Mouse (Mus musculus): ENCODE data around the gene Gm20388. TPM values are rescaled to one million over a fixed set of nuclear protein-coding genes. Genes with fewer than 3 reads are reported as not detected.

Gm20388 gene
- total and polyA plus RNA-seq, 3 experiments: 0.02 to 0.05 TPM; not detected in 1

GRCm38 (mm10) chr8:123108010-123108409, 3197.4 kb downstream of the Gm20388 start:
- H3K27me3 ChIP-seq (ENCODE audit: insufficient read depth, low read length): no peaks in the 10 kb centered on the region
- H3K9me3 ChIP-seq (replicated peaks): no peaks in the 10 kb centered on the region
- no peak for ATAC-seq (ENCODE audit: extremely low read depth, insufficient number of reproducible peaks, low FRiP score, poor library complexity, severe bottlenecking)

GRCm38 (mm10) chr8:123108953-123109352, 3198.3 kb downstream of the Gm20388 start:
- peaks cover 46% of the 10 kb centered on the region for H3K4me1 ChIP-seq (ENCODE audit: insufficient read depth, low read depth, low read length)
- TF ChIP-seq TAL1 (conservative IDR thresholded peaks at IDR 0.05; ENCODE audit: low read depth, low read length): no peak
- TF ChIP-seq CTCF (IDR thresholded peaks at IDR 0.05; ENCODE audit: low read depth, low read length): no peak
- no peak for TF ChIP-seq POLR2AphosphoS5 (IDR thresholded peaks at IDR 0.05; ENCODE audit: insufficient replicate concordance, low read depth, low read length)
- no peak for TF ChIP-seq GATA2 (IDR thresholded peaks at IDR 0.05; ENCODE audit: borderline replicate concordance, low read depth, low read length)
- TF ChIP-seq GATA1 (IDR thresholded peaks at IDR 0.05; ENCODE audit: borderline replicate concordance, low read length): no peak
- ATAC-seq (ENCODE audit: extremely low read depth, insufficient number of reproducible peaks, low FRiP score, poor library complexity, severe bottlenecking) (no peak), DNase-seq (ENCODE audit: low spot score) (no peak)
- no peak overlapping the region for H3K4me3 ChIP-seq (ENCODE audit: low read depth, low read length)
- peaks cover 17% of the 10 kb centered on the region for H3K36me3 ChIP-seq (replicated peaks)
- no peaks in the 10 kb centered on the region for H3K27me3 ChIP-seq (ENCODE audit: insufficient read depth, low read length)
- H3K9me3 ChIP-seq (replicated peaks): no peaks in the 10 kb centered on the region

More at GRCm38 (mm10) chr8:123108010-123108409, 3197.4 kb downstream of the Gm20388 start:
- Histone ChIP-seq H3K4me1 (ENCODE audit: insufficient read depth, low read depth, low read length) (peaks cover 39% of the 10 kb centered on the region), H3K36me3 (replicated peaks) (peaks cover 27% of the 10 kb centered on the region), H3K4me3 (ENCODE audit: low read depth, low read length) (no peak overlapping the region)
- DNase-seq (ENCODE audit: low spot score): no peak
- TF ChIP-seq CTCF (IDR thresholded peaks at IDR 0.05; ENCODE audit: low read depth, low read length): no peak

GRCm38 (mm10) chr8:123110649-123111048, 3200.0 kb downstream of the Gm20388 start:
- Histone ChIP-seq H3K36me3 (replicated peaks) (peaks cover under 1% of the 10 kb centered on the region), H3K9me3 (replicated peaks) (no peaks in the 10 kb centered on the region), H3K27me3 (ENCODE audit: insufficient read depth, low read length) (no peaks in the 10 kb centered on the region), H3K4me1 (ENCODE audit: insufficient read depth, low read depth, low read length) (peaks cover 47% of the 10 kb centered on the region), H3K4me3 (ENCODE audit: low read depth, low read length) (no peak overlapping the region)
- 0 out of 2 replicates have a peak, but pooled peaks have one; percentile 11 for ATAC-seq (ENCODE audit: extremely low read depth, insufficient number of reproducible peaks, low FRiP score, poor library complexity, severe bottlenecking)
- peak; percentile 66 for DNase-seq (ENCODE audit: low spot score)
- TF ChIP-seq CTCF (IDR thresholded peaks at IDR 0.05; ENCODE audit: low read depth, low read length) (peak; percentile 60), TAL1 (conservative IDR thresholded peaks at IDR 0.05; ENCODE audit: low read depth, low read length) (no peak)

DNA sequence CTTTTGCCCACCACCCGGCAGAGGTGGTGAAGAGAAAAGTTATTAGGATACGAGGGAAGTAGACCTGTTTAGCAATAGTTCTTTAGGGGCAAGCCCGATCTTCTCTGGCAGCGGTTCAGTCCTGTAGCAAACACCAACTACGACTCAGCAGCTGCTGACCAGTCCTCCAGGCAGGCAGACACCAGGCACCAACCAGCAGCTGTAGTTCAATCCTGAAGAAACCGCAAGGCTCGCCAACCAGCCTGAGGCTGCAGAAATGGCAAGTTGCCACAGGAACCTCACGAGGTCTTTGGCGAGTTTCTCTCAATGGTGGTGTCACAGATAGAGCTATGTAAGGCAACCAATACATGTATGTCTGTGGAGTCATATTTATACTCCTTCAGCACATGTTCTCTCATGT, 3202.3 kb downstream of the Gm20388 start:
- TF ChIP-seq GATA2 (IDR thresholded peaks at IDR 0.05; ENCODE audit: borderline replicate concordance, low read depth, low read length): no peak
- TF ChIP-seq TAL1 (conservative IDR thresholded peaks at IDR 0.05; ENCODE audit: low read depth, low read length): no peak
- TF ChIP-seq CTCF (IDR thresholded peaks at IDR 0.05; ENCODE audit: low read depth, low read length): no peak
- no peak for TF ChIP-seq GATA1 (IDR thresholded peaks at IDR 0.05; ENCODE audit: borderline replicate concordance, low read length)
- TF ChIP-seq POLR2AphosphoS5 (IDR thresholded peaks at IDR 0.05; ENCODE audit: insufficient replicate concordance, low read depth, low read length): no peak
- Histone ChIP-seq H3K36me3 (replicated peaks) (no peaks in the 10 kb centered on the region), H3K27me3 (ENCODE audit: insufficient read depth, low read length) (peaks cover 5% of the 10 kb centered on the region; the same call in 1 of the 2 replicates), H3K4me3 (ENCODE audit: low read depth, low read length) (peak overlapping the region; percentile 3; the same call in 1 of the 2 replicates), H3K4me1 (ENCODE audit: insufficient read depth, low read depth, low read length) (peaks cover 70% of the 10 kb centered on the region), H3K9me3 (replicated peaks) (no peaks in the 10 kb centered on the region)
- ATAC-seq (ENCODE audit: extremely low read depth, insufficient number of reproducible peaks, low FRiP score, poor library complexity, severe bottlenecking): no peak
- DNase-seq (ENCODE audit: low spot score): no peak

GRCm38 (mm10) chr8:123113908-123114469, 3203.3 kb downstream of the Gm20388 start:
- peaks cover 2% of the 10 kb centered on the region for H3K36me3 ChIP-seq (replicated peaks)
- TF ChIP-seq GATA2 (IDR thresholded peaks at IDR 0.05; ENCODE audit: borderline replicate concordance, low read depth, low read length): no peak
- no peak for TF ChIP-seq GATA1 (IDR thresholded peaks at IDR 0.05; ENCODE audit: borderline replicate concordance, low read length)
- TF ChIP-seq POLR2AphosphoS5 (IDR thresholded peaks at IDR 0.05; ENCODE audit: insufficient replicate concordance, low read depth, low read length): no peak
- no peak for TF ChIP-seq TAL1 (conservative IDR thresholded peaks at IDR 0.05; ENCODE audit: low read depth, low read length)
- peaks cover 7% of the 10 kb centered on the region for H3K27me3 ChIP-seq (ENCODE audit: insufficient read depth, low read length)
- H3K4me1 ChIP-seq (ENCODE audit: insufficient read depth, low read depth, low read length): peaks cover 81% of the 10 kb centered on the region
- H3K9me3 ChIP-seq (replicated peaks): no peaks in the 10 kb centered on the region
- peak overlapping the region; percentile 55; the same call in 1 of the 2 replicates for H3K4me3 ChIP-seq (ENCODE audit: low read depth, low read length)
- peak; percentile 33 for DNase-seq (ENCODE audit: low spot score)
- ATAC-seq (ENCODE audit: extremely low read depth, insufficient number of reproducible peaks, low FRiP score, poor library complexity, severe bottlenecking): peak; percentile 5; the same call in 1 of the 2 replicates

DNA sequence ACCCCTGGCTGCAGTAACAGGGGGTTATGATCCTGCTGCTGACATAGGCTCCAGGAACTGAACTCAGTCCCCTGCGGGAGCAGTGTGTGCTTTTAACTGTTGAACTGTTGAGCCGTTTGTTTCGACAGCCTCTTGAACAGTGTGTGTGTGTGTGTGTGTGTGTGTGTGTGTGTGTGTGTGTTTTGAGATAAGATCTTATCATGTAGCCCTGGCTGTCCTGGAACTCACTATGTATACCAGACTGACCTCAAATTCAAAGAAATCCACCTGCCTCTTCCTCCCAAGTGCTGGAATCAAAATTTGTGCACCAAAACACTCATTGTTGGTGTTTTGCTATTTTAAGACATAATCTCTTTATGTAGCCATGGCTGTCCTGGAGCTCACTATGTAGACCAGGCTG, 3204.0 kb downstream of the Gm20388 start:
- TF ChIP-seq GATA1 (IDR thresholded peaks at IDR 0.05; ENCODE audit: borderline replicate concordance, low read length) (no peak), GATA2 (IDR thresholded peaks at IDR 0.05; ENCODE audit: borderline replicate concordance, low read depth, low read length) (no peak), CTCF (IDR thresholded peaks at IDR 0.05; ENCODE audit: low read depth, low read length) (no peak), TAL1 (conservative IDR thresholded peaks at IDR 0.05; ENCODE audit: low read depth, low read length) (no peak; the same call in 1 of the 2 replicates), POLR2AphosphoS5 (IDR thresholded peaks at IDR 0.05; ENCODE audit: insufficient replicate concordance, low read depth, low read length) (no peak)
- peak overlapping the region; percentile 42; the same call in 1 of the 2 replicates for H3K4me3 ChIP-seq (ENCODE audit: low read depth, low read length)
- H3K9me3 ChIP-seq (replicated peaks): no peaks in the 10 kb centered on the region
- peaks cover 8% of the 10 kb centered on the region for H3K27me3 ChIP-seq (ENCODE audit: insufficient read depth, low read length)
- ATAC-seq (ENCODE audit: extremely low read depth, insufficient number of reproducible peaks, low FRiP score, poor library complexity, severe bottlenecking) (0 out of 2 replicates have a peak, but pooled peaks have one; percentile 11), DNase-seq (ENCODE audit: low spot score) (no peak)
- H3K36me3 ChIP-seq (replicated peaks): peaks cover 9% of the 10 kb centered on the region
- H3K4me1 ChIP-seq (ENCODE audit: insufficient read depth, low read depth, low read length): peaks cover 87% of the 10 kb centered on the region

All from G1E (cell line).